Mouse (Mus musculus): ENCODE data around the gene Nsun2. TPM values are rescaled to one million over a fixed set of nuclear protein-coding genes. Genes with fewer than 3 reads are reported as not detected.

The Nsun2 gene
- 79.9 and 80.2 TPM in 2 replicates for polyA plus RNA-seq (2012; rRNA removed)

DNA sequence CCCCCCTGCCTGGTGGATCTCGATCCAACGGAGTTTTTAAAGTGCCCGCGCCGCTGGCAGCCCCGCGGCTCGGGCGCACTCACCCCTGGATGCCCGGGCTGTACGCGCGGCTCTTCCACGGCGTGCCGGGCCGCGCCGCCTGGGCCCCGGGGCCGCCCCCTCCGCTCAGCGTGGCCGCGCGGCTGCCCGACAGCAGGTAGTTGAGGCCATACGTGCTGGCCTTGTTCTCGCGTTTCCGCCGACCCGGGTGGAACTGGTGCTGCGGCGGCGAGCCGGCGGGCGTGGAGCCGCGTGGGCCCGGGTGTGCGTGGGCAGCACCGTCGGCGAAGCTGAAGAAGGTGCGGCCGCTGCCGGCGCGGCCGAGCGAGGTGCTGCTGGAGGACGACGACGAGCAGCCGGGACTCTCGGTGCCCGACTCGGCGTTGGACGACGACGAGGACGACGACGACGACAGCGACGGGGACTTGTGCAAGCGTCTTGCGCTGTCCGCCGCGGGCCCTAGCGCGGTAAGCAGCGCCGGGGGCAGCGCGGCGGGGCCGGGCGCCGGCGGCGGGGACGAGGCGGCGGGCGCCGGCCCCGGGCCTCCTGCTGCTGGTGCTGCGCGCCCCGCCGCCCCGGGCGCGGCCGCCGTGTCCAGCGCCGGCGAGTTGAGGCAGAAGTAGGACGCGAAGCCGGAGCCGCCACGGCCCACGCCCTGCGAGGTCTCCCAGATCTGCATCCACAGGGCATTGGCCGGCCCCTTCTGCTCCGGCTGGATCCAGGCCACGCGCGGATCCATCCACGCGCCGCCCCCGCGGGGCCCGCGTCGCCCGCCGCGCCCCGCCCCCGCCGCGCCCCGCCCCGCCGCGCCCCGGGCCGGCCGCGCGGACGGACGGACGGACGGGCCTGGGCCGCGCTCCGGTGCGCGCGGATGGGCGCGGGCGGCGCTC is at the start of gene Nsun2:
Gene Nsun2, plus strand, starts transcription at position 342 of the 929 bp plus-strand sequence.

DNA sequence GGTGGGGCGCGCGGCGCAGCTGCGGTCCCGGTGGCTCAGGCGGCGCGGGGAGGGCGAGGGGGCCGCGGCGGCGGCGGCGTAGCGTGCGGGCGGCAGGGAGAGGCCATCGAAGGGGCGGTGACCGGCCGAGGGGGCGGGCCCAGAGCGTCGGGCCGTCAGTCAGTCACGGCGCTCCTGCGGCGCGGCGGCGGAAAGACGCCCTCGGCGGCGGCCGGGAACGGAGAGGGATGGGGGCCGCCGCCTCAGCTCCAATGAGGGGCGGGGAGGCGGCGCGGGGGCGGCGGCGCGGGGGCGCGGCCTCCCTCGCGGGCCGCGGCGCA is 748 bp downstream of the Nsun2 start, which contains the start of gene Tent4a:
Gene Tent4a, minus strand, starts transcription at position 284 of the 320 bp plus-strand sequence.

DNA sequence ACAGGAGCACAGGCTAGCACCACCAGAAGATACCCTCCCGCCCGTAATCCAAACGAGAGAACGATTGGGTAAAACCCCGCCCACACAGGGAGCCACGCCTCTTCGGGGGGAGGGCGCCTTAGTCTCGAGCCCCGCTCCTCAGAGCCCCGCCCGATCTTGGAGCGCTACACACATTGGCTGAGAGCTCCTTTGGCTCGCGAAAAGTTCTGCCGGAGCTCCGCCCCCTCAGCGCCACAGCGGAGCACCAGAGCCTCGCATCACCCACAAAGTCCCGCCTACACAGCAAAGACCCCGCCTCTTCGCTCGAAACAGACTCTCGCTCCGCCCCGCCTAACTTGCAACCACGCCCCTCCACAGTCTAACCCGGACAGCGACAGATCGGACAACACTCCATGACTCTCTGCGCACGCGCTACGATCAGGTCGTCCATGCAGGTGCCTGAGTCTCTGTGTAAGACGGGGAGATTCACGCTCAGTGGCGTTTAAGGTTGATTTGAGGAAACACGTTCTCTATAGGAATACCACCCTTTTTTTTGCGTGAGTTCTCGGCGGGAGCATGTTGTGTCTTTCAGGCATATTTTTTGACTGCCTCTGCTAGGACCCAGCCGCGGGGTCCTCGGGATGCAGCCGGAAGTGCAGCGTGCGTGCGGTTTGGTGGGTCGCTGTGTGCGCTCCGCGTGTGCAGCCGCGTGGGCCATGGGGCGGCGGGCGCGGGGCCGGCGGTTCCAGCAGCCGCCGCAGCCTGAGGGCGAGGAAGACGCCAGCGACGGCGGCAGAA is 78.0 kb downstream of the Nsun2 start, which contains the start of gene Srd5a1:
Gene Srd5a1, minus strand, starts transcription at position 45 of the 777 bp plus-strand sequence.

Other genes starting within 250 kb of the Nsun2 start
- 26.5 and 28.9 TPM in 2 replicates for gene Tent4a, start 871 bp downstream of the Nsun2 start, polyA plus RNA-seq (2012; rRNA removed)
- 15.8 and 16.0 TPM in 2 replicates for gene Srd5a1, start 77.7 kb downstream of the Nsun2 start, polyA plus RNA-seq (2012; rRNA removed)
- gene Ube2ql1, start 206.1 kb downstream of the Nsun2 start, polyA plus RNA-seq (2012; rRNA removed) = 78.6 and 97.8 TPM in 2 replicates

Data from central nervous system, embryonic 18 days (tissue).